Mouse (Mus musculus): Measurements from ENCODE around the gene Ap1g1. TPM values are rescaled to one million over a fixed set of nuclear protein-coding genes. Genes with fewer than 3 reads are reported as not detected.

Gene Ap1g1
- total RNA-seq, 2 experiments from 2014 or later: 55.6 to 65.3 TPM

DNA sequence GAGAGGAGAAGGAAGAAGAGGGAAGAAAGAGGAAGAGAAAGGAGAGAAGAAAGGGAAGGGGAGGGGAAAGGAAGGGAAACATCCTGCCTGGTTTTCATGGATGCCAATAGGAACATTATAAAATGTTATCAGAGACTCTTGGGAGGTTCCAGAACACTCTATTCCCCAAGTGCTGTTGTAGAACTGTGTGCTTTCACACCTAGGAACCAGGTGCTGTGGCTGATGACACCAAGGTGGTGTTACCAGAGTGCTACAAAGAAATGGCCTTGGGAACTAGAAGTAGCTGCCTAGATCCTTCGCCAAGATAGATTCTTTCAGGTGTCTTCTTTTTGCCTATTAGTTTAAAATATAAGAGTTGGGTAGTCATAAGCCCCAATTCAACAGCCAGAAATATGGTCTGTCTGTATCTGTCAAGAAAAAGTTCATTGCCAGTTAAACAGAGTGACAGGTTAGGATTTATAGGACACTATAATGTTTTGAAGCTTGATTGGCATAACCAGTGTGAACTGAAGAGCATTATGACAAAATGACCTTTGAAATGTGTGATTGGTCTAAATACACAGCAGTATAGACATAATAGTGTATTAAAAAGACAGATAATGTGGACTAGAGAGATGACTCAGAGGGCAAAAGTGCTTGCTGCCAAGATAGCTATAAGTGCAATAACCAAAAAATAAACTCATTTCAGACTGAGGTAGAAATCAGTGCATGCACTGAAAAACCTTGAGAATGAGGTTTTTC is 126.7 kb downstream of the Ap1g1 start:
- ATAC-seq (replicated peaks; ENCODE audit: low FRiP score, low TSS enrichment, poor library complexity, severe bottlenecking): no peak

DNA sequence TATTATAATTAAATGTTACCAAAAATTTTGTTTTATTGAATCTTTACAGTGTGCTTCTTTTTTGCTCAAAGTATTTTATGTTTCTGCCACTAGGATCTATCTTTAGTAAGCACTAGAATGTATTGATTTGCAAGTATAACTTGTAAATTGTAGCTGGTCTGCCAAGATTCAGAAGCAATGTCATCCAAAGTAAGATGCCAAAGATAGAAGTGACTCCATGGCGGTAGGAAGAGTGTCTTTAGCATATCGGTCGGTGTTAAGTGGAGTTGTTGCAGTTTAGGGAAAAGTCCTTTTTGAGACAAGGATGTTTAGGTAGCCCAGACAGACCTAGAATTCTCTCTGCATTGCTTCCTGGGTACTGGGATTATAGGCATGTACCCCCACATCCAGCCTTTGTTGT is 128.6 kb downstream of the Ap1g1 start:
- ATAC-seq (replicated peaks; ENCODE audit: low FRiP score, low TSS enrichment, poor library complexity, severe bottlenecking): no peak

DNA sequence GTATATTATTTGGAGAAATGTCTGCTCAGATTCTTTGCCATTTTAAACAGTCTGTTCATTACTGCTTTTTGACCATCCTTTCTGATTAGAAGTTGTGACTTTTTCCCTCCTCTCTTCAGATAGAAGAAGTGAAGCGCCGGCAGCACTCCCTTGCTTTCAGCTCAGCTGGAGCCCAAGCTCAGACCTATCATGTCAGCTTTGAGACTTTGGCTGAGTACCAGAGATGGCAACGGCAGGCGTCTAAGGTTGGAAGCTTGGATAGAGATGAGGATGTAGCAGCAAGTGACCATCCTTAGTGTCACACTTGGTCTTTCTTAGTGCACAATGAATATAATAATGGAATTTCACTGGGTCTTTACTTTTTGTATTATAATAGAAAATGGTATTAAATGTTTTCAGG is 129.0 kb downstream of the Ap1g1 start:
- no peak for ATAC-seq (replicated peaks; ENCODE audit: low FRiP score, low TSS enrichment, poor library complexity, severe bottlenecking)

Other genes starting within 250 kb of the Ap1g1 start
- gene Dhx38, start 212.7 kb upstream of the Ap1g1 start, total RNA-seq (2014; fragmentation: Nextera tagmentation): 21.0 and 26.5 TPM in 2 replicates
- 40.9 and 47.8 TPM in 2 replicates for gene Dhx38, start 212.7 kb upstream of the Ap1g1 start, total RNA-seq (2017)
- 3.1 and 6.8 TPM in 2 replicates for gene Txnl4b, start 212.7 kb upstream of the Ap1g1 start, total RNA-seq (2014; fragmentation: Nextera tagmentation)
- gene Txnl4b, start 212.7 kb upstream of the Ap1g1 start, total RNA-seq (2017): 7.5 and 11.0 TPM in 2 replicates
- gene Hp, start 199.4 kb upstream of the Ap1g1 start, total RNA-seq (2014; fragmentation: Nextera tagmentation): 5.8 TPM in 1 of 2 replicates, not detected in the other
- 2.4 and 2.8 TPM in 2 replicates for gene Hp, start 199.4 kb upstream of the Ap1g1 start, total RNA-seq (2017)
- 16.0 and 58.0 TPM in 2 replicates for gene Dhodh, start 169.9 kb upstream of the Ap1g1 start, total RNA-seq (2014; fragmentation: Nextera tagmentation)
- 15.2 and 29.0 TPM in 2 replicates for gene Dhodh, start 169.9 kb upstream of the Ap1g1 start, total RNA-seq (2017)
- gene Pkd1l3, start 164.0 kb upstream of the Ap1g1 start, total RNA-seq (2014; fragmentation: Nextera tagmentation): 2.4 and 4.6 TPM in 2 replicates
- gene Pkd1l3, start 164.0 kb upstream of the Ap1g1 start, total RNA-seq (2017): 0.75 and 1.3 TPM in 2 replicates
- gene Ist1, start 85.3 kb upstream of the Ap1g1 start, total RNA-seq (2014; fragmentation: Nextera tagmentation): 71.2 and 72.9 TPM in 2 replicates
- 80.7 and 86.8 TPM in 2 replicates for gene Ist1, start 85.3 kb upstream of the Ap1g1 start, total RNA-seq (2017)
- gene Zfp821, start 73.0 kb upstream of the Ap1g1 start, total RNA-seq (2014; fragmentation: Nextera tagmentation): 6.6 and 8.7 TPM in 2 replicates
- 7.3 and 10.2 TPM in 2 replicates for gene Zfp821, start 73.0 kb upstream of the Ap1g1 start, total RNA-seq (2017)
- 8.5 and 18.3 TPM in 2 replicates for gene Atxn1l, start 40.8 kb upstream of the Ap1g1 start, total RNA-seq (2014; fragmentation: Nextera tagmentation)
- 8.7 and 9.2 TPM in 2 replicates for gene Atxn1l, start 40.8 kb upstream of the Ap1g1 start, total RNA-seq (2017)
- gene Phlpp2, start 90.0 kb downstream of the Ap1g1 start, total RNA-seq (2014; fragmentation: Nextera tagmentation): 7.0 and 12.7 TPM in 2 replicates
- gene Phlpp2, start 90.0 kb downstream of the Ap1g1 start, total RNA-seq (2017): 5.4 and 8.8 TPM in 2 replicates
- gene Marveld3, start 183.6 kb downstream of the Ap1g1 start, total RNA-seq (2014; fragmentation: Nextera tagmentation): not detected in 2 replicates
- gene Marveld3, start 183.6 kb downstream of the Ap1g1 start, total RNA-seq (2017): not detected in 2 replicates
- not detected in 2 replicates for gene Tat, start 211.9 kb downstream of the Ap1g1 start, total RNA-seq (2014; fragmentation: Nextera tagmentation)
- gene Tat, start 211.9 kb downstream of the Ap1g1 start, total RNA-seq (2017): not detected in 2 replicates

Measured in megakaryocyte-erythroid progenitor cell, adult 5-6 weeks (primary cell).